Mouse (Mus musculus) forebrain, embryonic 16.5 days (tissue): ENCODE measurements around the gene Prm2. TPM values are rescaled to one million over a fixed set of nuclear protein-coding genes. Genes with fewer than 3 reads are reported as not detected.

Experiments
- ATAC-seq: fragments of 200-750 bp; cut with Nextera tagmentation; 2 replicates; pipeline ENCODE4 v1.8.0; 2017; ENCODE audit warnings: mild to moderate bottlenecking, moderate library complexity
- H3K27ac ChIP-seq: fragments of 300-500 bp; sonication (generic); 2 replicates; pipeline ENCODE4 v1.5.1; 2014; ENCODE audit warnings: low read length, control low read depth
- H3K27me3 ChIP-seq: fragments of 300-500 bp; sonication (generic); replicated peaks from 2 replicates; pipeline ENCODE4 v1.6.1; 2014; ENCODE audit warnings: low read length; ENCODE audit not compliant: control insufficient read depth, insufficient read depth
- H3K36me3 ChIP-seq: fragments of 300-500 bp; sonication (generic); 2 replicates; pipeline ENCODE4 v1.6.1; 2014; ENCODE audit not compliant: control insufficient read depth, insufficient read depth
- H3K4me1 ChIP-seq: fragments of 300-500 bp; sonication (generic); replicated peaks from 2 replicates; pipeline ENCODE4 v1.6.1; 2014; ENCODE audit warnings: low read length; ENCODE audit not compliant: control insufficient read depth, insufficient read depth
- H3K4me2 ChIP-seq: fragments of 300-500 bp; sonication (generic); 2 replicates; pipeline ENCODE4 v1.6.1; 2014; ENCODE audit warnings: mild to moderate bottlenecking, low read length, control low read depth
- H3K4me3 ChIP-seq: fragments of 300-500 bp; sonication (generic); replicated peaks from 2 replicates; pipeline ENCODE4 v1.5.1; 2014; ENCODE audit warnings: mild to moderate bottlenecking, low read length, control low read depth
- H3K9ac ChIP-seq: fragments of 300-500 bp; sonication (generic); replicated peaks from 2 replicates; pipeline ENCODE4 v1.6.1; 2014; ENCODE audit warnings: low read depth, low read length, control low read depth
- H3K9me3 ChIP-seq: fragments of 300-500 bp; sonication (generic); 2 replicates; pipeline ENCODE4 v1.6.1; 2016; ENCODE audit warnings: low read length; ENCODE audit not compliant: control insufficient read depth
- WGBS: fragments of 180-500 bp; shearing (Covaris S2); extraction: QIAGEN DNeasy Blood & Tissue Kit; methylation state at CpG from one replicate; pipeline ENCODE4 v1.1.7; 2014; 5-methylcytosine and 5-hydroxymethylcytosine counted together
- polyA plus RNA-seq: library from polyadenylated mRNA; unstranded; fragments of >200 nt; fragmentation: Nextera tagmentation; extraction: Ambion mirVana; gene quantifications from 2 replicates; pipeline ENCODE4 v1.2.1, GENCODE M21; 2015

Gene Prm2
- polyA plus RNA-seq, 1 experiment from 2014 or later = not detected

DNA sequence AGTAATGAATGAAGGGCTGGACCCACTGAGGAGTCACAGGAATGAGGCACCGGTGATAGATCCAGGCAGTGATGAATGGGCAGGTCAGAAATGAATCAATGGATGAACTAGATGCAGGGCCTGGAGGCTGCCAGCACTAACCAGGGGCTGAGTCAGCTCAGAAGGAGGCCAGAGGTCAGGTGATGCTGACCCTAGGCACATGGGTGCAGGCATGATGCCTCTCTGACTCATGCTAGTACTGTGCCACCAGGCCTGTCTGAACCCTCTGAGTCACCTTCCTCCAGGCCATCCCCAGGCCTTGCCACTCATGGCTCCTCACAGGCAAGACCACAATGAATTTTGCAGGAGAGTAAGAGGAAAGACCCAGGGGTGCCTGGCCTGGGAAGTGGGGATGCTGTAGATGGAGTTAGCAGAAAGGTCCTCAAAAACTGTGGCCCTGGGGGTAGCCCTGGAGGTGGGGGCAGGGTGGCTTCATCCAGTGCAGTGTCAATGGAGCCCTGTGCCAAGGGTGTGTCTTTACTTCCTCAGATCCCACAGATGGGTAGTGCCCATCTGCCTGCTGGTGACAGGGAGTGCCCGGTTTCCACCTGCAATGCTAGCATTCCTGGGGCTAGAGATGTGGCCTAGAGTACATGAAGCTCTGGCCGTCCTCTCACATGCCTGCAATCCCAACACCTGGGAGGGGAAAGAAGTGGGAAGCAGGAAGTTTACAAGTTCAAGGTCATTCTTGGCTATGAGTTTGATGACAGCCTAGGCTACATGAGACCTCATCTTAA is 41.2 kb downstream of the Prm2 start:
- ATAC-seq = no peak
- H3K9ac ChIP-seq = no peak overlapping the region
- no peaks in the 10 kb centered on the region for H3K27me3 ChIP-seq

DNA sequence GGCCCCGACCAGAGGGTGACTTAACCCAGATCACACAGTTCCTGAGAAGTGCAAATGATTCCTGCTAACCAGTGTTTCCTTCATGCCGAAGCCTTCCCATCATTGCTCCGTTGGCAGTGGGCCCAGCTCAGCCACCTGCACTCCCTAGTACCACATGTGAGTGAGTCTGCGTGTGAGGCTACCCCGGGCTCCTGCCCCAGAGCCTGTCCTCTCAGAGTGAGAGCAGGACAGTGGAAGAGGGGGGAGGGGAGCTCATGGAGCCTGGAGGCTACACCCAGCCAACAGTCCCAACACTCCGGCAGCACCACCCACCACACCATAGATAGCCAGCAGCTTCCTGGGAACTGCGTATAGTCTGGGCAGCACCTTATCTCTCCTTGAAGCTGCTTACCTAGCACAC is 46.1 kb downstream of the Prm2 start:
- H3K4me2 ChIP-seq = no peak overlapping the region
- H3K4me1 ChIP-seq = peaks cover 7% of the 10 kb centered on the region
- H3K9ac ChIP-seq = no peak overlapping the region
- H3K4me3 ChIP-seq = no peak overlapping the region
- WGBS = 44% methylated on average over 7 of the region's 7 CpGs
- H3K27ac ChIP-seq = no peak overlapping the region
- no peaks in the 10 kb centered on the region for H3K36me3 ChIP-seq
- peak; percentile 78 for ATAC-seq
- no peaks in the 10 kb centered on the region for H3K9me3 ChIP-seq
- H3K27me3 ChIP-seq = no peaks in the 10 kb centered on the region

More for the DNA sequence above, 41.2 kb downstream of the Prm2 start:
- Histone ChIP-seq H3K4me3 (no peak overlapping the region), H3K27ac (no peak overlapping the region), H3K4me2 (no peak overlapping the region), H3K36me3 (no peaks in the 10 kb centered on the region), H3K4me1 (peaks cover 2% of the 10 kb centered on the region), H3K9me3 (no peaks in the 10 kb centered on the region)
- 91% methylated on average over 3 of the region's 3 CpGs for WGBS

DNA sequence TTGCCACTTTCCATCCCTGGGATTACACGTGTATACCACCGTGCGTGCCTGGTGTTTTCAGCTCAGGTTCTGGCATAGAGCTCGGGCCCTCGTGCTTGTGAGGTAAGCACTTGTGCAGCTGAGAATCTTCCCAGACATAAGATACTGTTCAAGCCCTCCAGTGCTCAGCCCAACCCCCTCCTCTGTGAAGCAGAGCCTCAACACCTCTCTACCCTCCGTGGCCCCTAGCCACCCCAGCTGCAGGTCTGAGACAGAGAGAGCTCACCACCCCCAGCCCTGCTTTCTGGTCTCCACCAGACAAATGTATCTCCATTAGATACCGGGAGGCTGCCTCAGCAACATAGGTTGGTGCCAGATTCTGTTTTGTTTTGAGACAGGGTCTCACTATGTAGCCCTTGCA is 46.7 kb downstream of the Prm2 start:
- Histone ChIP-seq H3K36me3 (no peaks in the 10 kb centered on the region), H3K27ac (no peak overlapping the region), H3K4me2 (no peak overlapping the region), H3K9ac (no peak overlapping the region), H3K27me3 (no peaks in the 10 kb centered on the region), H3K9me3 (no peaks in the 10 kb centered on the region), H3K4me3 (no peak overlapping the region), H3K4me1 (peaks cover 7% of the 10 kb centered on the region)
- 74% methylated on average over 7 of the region's 7 CpGs for WGBS
- ATAC-seq = no peak

Other genes starting within 250 kb of the Prm2 start
- 1.7 and 2.2 TPM in 2 replicates for gene Socs1, start 10.6 kb downstream of the Prm2 start, polyA plus RNA-seq
- gene Tnp2, start 7.5 kb downstream of the Prm2 start, polyA plus RNA-seq = not detected in 2 replicates
- not detected in 2 replicates for gene Prm3, start 5.2 kb downstream of the Prm2 start, polyA plus RNA-seq
- not detected in 2 replicates for gene Prm1, start 9.7 kb upstream of the Prm2 start, polyA plus RNA-seq
- not detected in 2 replicates for gene Gm11172, start 16.8 kb upstream of the Prm2 start, polyA plus RNA-seq
- gene Rmi2, start 38.9 kb upstream of the Prm2 start, polyA plus RNA-seq = 0.75 and 0.94 TPM in 2 replicates